Mouse (Mus musculus) hematopoietic multipotent progenitor cell, adult 10-12 weeks (in vitro differentiated cells): ENCODE measurements around the gene 1110008P14Rik. TPM values are rescaled to one million over a fixed set of nuclear protein-coding genes. Genes with fewer than 3 reads are reported as not detected.

Experiments
- polyA plus RNA-seq: library from polyadenylated mRNA; stranded (reverse); fragments of >175 nt; gene quantifications from 2 replicates; pipeline ENCODE4 v1.2.3, GENCODE M21; 2012; ENCODE audit warnings: low replicate concordance

Gene 1110008P14Rik
- 169 and 253 TPM in 2 replicates for polyA plus RNA-seq

DNA sequence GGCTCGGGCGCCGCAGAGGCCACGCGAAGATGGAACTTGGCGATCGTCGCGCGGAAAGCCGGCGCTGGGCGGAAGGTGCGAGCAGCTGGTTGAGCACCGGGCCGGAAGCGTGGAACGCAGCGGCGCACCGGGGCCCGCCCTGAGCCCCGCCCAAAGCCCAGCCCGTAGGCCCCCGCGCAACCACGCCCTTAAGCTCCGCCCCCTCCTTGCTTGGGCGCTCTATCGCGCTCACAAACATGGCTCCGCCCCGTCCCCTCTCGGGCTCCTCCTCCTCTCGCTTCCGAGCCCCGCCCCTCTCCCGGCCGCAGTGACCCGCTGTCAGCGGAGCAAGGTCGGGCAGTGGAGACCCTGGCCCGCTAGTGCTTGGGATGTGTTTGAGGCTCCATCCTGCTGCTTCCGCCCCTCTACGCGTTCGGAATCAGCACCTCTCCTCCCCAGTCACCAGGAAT, at the start of gene 1110008P14Rik:
Gene 1110008P14Rik, minus strand, starts transcription at position 164 of the 449 bp plus-strand sequence.

GRCm38 (mm10) chr2:32395484-32395945, 13.8 kb upstream of the 1110008P14Rik start, which contains the start of gene Ptges2:
TSS of gene Ptges2 (plus strand) at chr2:32395896.

GRCm38 (mm10) chr2:32387706-32388490, 6.2 kb upstream of the 1110008P14Rik start, which contains the start of gene Lcn2:
TSS of gene Lcn2 (minus strand) at chr2:32388252.

DNA sequence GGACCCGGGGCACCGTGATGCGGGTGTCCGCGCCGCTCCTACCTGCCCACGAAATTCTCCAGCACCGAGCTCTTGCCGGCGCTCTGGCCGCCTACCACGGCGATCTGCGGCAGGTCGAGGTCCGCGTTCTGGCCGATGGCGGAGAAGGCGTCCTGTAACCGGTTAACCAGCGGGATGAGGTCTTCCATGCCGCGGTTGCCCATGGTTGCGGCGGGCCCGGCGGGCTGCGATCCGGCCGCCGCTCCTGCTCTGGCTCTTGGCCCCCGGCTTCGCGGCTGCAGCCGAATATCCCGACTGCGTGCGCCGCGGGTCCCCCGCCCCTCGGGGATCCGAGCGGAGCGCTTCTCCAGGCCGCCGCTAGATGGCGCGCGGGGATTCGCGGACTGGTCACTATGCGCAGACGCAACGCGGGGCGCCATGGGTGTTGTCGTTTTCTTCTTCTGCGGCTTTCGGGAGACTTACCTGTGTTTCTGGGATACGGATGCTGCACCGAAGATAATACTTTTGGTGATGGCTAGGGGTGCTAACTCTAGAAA, 28.7 kb downstream of the 1110008P14Rik start, which contains the start of gene Dnm1:
Gene Dnm1, minus strand, starts transcription at position 332 of the 536 bp plus-strand sequence.

GRCm38 (mm10) chr2:32352151-32353006, 29.4 kb downstream of the 1110008P14Rik start, which contains the start of gene Ciz1:
TSS of gene Ciz1 (plus strand) at chr2:32352327.

Other genes starting within 250 kb of the 1110008P14Rik start
- gene Prrc2b, start 230.9 kb downstream of the 1110008P14Rik start, polyA plus RNA-seq = 86.7 and 138 TPM in 2 replicates
- gene Pomt1, start 145.3 kb downstream of the 1110008P14Rik start, polyA plus RNA-seq = 9.6 and 10.7 TPM in 2 replicates
- 38.9 and 93.1 TPM in 2 replicates for gene Uck1, start 121.8 kb downstream of the 1110008P14Rik start, polyA plus RNA-seq
- gene Golga2, start 94.6 kb downstream of the 1110008P14Rik start, polyA plus RNA-seq = 27.5 and 32.9 TPM in 2 replicates
- 25.0 and 195 TPM in 2 replicates for gene Swi5, start 93.9 kb downstream of the 1110008P14Rik start, polyA plus RNA-seq
- 191 and 234 TPM in 2 replicates for gene Ciz1, start 29.6 kb downstream of the 1110008P14Rik start, polyA plus RNA-seq
- gene Dnm1, start 28.6 kb downstream of the 1110008P14Rik start, polyA plus RNA-seq = 1.2 TPM in 2 replicates
- 50.7 and 52.8 TPM in 2 replicates for gene Lcn2, start 6.3 kb upstream of the 1110008P14Rik start, polyA plus RNA-seq
- 2.4 and 4.3 TPM in 2 replicates for gene Ptges2, start 14.0 kb upstream of the 1110008P14Rik start, polyA plus RNA-seq
- 7.2 and 12.8 TPM in 2 replicates for gene Naif1, start 68.5 kb upstream of the 1110008P14Rik start, polyA plus RNA-seq
- gene Slc25a25, start 69.5 kb upstream of the 1110008P14Rik start, polyA plus RNA-seq = 14.7 and 24.4 TPM in 2 replicates
- gene Fam102a, start 153.4 kb upstream of the 1110008P14Rik start, polyA plus RNA-seq = 136 and 166 TPM in 2 replicates
- gene Dpm2, start 188.9 kb upstream of the 1110008P14Rik start, polyA plus RNA-seq = 11.0 and 11.9 TPM in 2 replicates
- gene Pip5kl1, start 192.9 kb upstream of the 1110008P14Rik start, polyA plus RNA-seq = 0.16 TPM in 1 of 2 replicates, not detected in the other
- gene 9430097D07Rik, start 193.7 kb upstream of the 1110008P14Rik start, polyA plus RNA-seq = not detected in 2 replicates
- 29.1 and 47.0 TPM in 2 replicates for gene St6galnac4, start 205.2 kb upstream of the 1110008P14Rik start, polyA plus RNA-seq
- gene St6galnac6, start 217.8 kb upstream of the 1110008P14Rik start, polyA plus RNA-seq = 15.4 and 20.9 TPM in 2 replicates
- 0.09 and 0.66 TPM in 2 replicates for gene Ak1, start 239.8 kb upstream of the 1110008P14Rik start, polyA plus RNA-seq